Mouse (Mus musculus) B cell, adult 2 months (primary cell): ENCODE results near the gene H2-T3.
A peak's percentile ranks its signal among the peaks of the same experiment; 100 is the strongest.
"Not testable (repeated sequence)": the region's sequence is repeated elsewhere in the genome, so short reads cannot be mapped to it uniquely, and the experiment has no call there.

Experiments
- DNase-seq, 2 experiments: peaks; one replicate each; pipeline ENCODE4 v3.0.0; 2022

H2-T3 gene

GRCm38 (mm10) chr17:36176132-36176531 lies 14.0 kb downstream of the H2-T3 start:
- DNase-seq, result not testable (repeated sequence)

DNA sequence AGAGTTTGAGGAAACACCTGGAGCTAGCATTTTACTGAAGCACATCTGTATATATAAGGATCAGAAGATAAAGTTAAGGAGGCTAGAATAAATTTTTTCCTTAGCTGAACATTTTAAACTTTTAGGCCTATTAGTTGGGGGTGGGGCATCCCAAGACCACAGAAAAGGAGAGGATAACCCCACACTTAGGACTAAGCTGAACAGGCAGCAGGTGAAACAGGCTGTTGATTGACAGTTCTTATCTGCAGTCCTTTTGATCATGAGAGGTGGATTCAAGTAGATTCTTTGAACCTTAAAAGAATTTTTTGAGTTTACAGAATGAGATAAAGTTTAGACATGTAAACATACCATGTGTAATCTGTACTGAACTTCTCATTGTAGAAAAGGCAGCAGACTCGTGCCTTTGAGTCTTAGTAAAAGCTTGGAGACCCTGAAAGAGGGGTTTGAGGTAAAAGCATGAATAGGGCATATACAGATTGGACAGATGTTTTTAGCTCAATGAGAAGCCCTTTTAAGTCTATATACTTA lies 19.7 kb downstream of the H2-T3 start:
- no peak for DNase-seq

DNA sequence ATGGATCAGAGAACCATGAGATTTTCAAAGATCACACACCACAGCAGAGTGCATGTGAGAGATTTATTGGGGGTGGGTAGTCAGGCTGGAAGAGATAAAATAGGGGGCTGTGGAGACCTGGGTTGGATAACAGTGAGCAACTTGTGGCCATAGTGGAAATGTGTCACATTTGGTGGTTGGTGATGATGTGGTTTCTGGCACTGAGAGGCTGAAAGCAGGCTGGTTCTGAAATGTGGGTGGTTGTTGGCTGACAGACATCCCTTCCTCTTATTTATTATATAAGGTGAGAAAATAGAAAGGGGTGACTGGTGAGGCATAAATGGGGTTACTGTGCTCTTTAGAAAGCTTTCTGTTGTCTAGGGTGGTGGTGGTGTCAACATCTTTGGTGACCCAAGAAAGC lies 20.3 kb downstream of the H2-T3 start:
- no peak for DNase-seq

- DNase-seq, result not testable (repeated sequence)
Observed at GRCm38 (mm10) chr17:36169094-36169493, 21.0 kb downstream of the H2-T3 start.

- peak in 1 of 2 experiments; percentile 44 for DNase-seq
Observed at GRCm38 (mm10) chr17:36168039-36168652, 21.9 kb downstream of the H2-T3 start, which contains the start of gene Gm8909. Gene Gm8909 (minus strand): TSS chr17:36168537.

DNA sequence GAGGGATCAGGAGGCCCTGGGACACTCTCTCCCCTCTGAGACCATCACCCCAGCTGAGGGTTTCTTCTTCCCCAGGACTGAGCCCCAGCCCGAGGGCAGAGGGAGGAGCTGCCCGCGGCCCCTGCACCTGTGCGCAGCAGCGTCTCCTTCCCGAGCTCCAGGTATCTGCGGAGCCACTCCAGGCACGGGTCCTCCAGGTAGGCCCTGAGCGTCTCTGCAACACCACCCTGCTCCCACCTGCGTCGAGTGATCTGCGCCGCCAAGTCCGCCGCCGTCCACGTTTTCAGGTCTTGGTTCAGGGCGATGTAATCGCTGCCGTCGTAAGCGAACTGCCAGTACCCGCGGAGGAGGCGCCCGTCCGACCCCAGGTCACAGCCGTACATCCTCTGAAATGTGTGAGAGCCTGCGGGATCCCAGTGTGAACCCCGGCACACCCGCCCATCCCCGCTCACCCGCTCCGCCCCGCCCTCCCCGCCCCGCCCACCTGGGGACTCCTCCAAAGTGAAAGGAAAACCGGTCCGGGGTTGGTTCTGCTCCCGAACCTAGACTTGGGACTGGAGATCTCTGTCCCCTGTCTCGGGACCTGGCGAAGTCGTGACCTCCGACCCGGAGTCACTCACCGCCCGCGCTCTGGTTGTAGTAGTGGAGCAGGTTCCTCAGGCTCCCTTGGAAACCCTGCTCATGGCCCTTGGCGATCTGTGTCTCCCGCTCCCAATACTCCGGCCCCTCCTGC lies 22.6 kb downstream of the H2-T3 start:
- peak; percentile 24 to 42 for DNase-seq

DNA sequence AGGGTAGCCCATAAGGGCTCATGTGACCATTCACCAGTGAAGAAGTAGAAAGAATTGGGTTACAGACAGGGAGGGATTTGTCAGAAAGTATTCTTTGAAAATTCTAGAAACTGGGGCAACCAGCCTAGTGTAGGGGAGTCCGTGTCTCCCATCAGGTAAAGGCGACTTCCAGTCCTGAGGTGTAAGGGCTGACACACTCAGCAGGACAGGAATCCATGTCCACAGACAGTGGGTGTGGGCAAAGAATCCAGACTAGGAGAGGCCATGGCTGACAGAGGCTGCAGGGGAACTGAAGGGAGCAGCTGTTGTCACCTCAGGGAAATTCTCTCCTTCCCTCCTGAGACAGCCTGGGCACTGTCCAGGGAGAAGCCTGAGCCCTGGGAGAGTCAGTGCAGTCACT lies 23.2 kb downstream of the H2-T3 start:
- not testable (repeated sequence) for DNase-seq

DNA sequence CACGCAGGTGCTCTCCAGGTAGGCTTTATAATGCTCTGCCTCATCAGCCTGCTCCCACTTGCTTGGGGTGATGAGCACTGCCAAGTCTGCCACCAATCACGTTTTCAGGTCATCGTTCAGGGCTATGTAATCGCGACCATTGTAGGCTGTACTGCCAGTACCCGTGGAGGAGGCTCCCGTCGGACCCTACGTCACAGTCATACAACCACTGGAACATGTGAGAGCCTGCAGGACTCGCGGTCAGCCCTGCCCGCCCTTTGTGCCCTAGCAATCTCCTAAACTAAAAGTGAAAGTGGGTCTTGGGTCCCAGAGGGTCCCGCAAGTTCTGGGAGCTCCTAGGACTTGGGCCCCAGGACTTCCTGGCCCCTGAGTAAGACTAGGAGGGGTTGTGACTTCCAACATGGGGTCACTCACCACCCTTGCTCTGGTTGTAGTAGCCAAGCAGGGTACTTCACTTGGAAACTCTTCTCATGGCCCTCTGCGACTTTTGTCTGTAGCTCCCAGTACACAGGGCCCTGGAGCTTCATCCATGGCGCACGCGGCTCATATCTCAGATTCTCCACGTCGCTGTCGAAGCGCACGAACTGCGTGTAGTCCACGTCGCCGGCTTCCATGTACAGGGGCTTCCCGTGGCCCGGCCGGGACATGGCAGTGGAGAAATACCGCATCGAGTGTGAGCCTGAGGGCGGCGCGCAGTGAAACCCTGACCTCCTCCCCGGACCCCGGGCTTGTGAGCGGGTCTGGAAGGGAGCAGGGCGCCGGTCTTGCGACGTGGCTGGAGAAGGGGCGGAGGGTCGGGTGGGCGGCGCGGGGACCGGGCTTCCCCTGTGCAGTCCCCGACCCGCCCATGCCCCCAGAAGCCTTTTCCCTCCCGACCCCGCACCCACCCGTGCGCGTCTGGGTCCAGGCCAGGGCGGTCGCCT lies 28.7 kb downstream of the H2-T3 start:
- peak; percentile 16 to 27 for DNase-seq

- DNase-seq, result not testable (repeated sequence)
Observed at GRCm38 (mm10) chr17:36158264-36158663, 31.8 kb downstream of the H2-T3 start.

GRCm38 (mm10) chr17:36157782-36158181 lies 32.3 kb downstream of the H2-T3 start:
- not testable (repeated sequence) for DNase-seq

DNA sequence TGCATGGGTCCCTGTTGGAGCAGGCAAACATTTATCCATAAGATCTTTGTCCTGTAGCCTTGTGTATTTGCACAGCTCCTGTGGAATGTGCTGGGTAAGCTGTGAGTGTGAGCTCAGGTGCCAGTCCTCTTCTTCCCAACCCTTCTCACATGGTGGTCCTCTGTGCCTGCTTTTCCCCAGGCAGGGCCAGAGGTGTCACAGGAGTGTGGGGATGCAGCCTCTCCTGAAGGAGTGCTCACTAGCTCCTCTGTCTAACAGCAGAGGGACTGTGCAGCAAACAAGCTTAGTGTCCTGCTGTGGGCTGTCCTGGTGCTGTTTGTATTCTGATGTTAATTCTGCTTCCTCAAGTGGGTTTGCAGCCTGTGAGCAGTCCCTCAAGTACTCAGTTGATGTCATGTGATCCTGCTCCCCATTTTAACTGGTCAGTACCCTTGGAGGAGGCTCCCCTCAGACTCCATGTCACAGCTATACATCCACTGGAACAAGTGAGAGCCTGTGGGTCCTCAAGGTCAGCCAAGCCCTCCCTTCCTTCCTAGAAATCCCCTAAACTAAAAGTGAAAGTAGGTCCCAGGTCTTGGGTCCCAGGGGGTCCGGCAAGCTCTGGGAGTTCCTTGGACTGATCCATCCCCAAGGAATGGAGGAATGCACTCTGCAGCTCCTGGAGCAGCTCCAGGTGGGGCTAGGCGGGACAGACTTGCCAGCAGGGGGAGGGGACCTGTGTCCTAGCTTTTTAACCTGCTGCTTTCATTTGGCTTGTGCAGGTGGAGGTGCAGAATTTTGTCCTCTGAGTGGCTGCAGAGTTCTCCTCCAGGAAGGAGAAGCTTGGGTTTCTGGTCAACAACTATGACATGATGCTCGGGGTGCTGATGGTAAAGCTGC lies 35.6 kb downstream of the H2-T3 start:
- DNase-seq, result no peak

- DNase-seq, result not testable (repeated sequence)
Observed at GRCm38 (mm10) chr17:36151200-36151599, 38.9 kb downstream of the H2-T3 start.

DNA sequence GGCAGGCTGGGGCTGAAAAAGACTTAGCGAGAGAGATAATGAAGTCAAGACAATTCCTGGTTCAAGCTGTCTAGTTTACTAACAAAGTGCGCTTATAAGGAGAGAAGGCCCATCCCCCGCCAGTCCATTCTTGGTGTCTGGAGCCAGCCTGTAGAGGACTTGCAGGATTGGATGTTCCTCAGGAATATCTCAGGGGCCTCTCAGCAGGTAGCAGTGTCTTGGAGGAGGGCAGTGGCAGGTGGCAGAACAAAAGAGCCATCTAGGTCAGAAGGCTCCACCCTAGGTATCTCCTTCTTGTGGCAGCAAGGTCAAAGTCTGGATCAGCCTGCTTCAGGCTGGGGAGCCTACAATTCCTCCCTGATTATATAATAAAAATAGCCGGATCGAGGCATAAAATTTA lies 41.6 kb downstream of the H2-T3 start:
- not testable (repeated sequence) for DNase-seq

DNA sequence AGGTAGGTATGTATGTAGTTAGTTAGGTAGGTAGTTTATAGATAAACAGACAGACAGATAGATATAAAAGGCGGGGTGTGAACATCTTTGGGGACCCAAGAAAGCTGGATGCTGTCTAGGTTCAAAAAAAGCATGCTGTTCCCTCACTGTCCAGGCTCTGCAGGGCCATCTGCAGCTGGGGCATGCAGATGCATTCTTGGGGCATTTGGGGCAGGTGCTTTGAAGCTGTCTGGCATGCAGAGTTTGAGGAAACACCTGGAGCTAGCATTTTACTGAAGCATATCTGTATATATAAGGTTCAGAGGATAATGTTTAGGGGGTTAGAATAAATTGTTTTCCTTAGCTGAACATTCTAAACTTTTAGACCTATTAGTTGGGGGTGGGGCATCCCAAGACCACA lies 43.1 kb downstream of the H2-T3 start:
- DNase-seq, result not testable (repeated sequence)

DNA sequence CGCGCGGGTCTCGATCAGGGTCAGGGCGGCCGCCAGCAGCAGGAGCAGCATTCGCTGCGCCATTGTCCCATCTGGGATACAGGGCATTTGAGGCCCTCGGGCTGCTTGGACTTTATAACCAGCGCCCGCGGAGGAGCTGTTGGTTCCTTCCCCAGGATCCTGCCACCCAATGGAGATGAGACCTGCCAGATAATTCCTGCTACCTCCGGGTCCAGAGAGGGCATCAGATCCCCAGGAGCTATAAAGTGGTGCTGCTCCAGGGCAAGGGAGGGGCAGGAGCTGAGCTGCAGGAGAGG lies 44.3 kb downstream of the H2-T3 start:
- DNase-seq, result not testable (repeated sequence)

- DNase-seq, result peak; percentile 29 to 34
Observed at GRCm38 (mm10) chr17:36145111-36145860, 44.8 kb downstream of the H2-T3 start.

GRCm38 (mm10) chr17:36136299-36136848 lies 53.7 kb downstream of the H2-T3 start:
- not testable (repeated sequence) for DNase-seq
